Mouse (Mus musculus) ES-E14 (cell line): ENCODE data around the gene Eefsec. TPM values are rescaled to one million over a fixed set of nuclear protein-coding genes. Genes with fewer than 3 reads are reported as not detected.

Experiments used
- DNase-seq: peaks from one replicate; pipeline ENCODE4 v3.0.0-alpha.2; 2013; ENCODE audit warnings: low read depth, low spot score
- H3K27ac ChIP-seq: 2 replicates; pipeline ENCODE4 v1.5.1; 2012; ENCODE audit warnings: low read depth, mild to moderate bottlenecking, low read length, moderate library complexity, mixed read lengths; ENCODE audit not compliant: poor library complexity, insufficient read depth, severe bottlenecking
- H3K36me3 ChIP-seq: 2 replicates; pipeline ENCODE4 v1.6.1; 2012; ENCODE audit warnings: mild to moderate bottlenecking, low read length, moderate library complexity, mixed read lengths; ENCODE audit not compliant: control insufficient read depth, poor library complexity, insufficient read depth, severe bottlenecking
- H3K4me1 ChIP-seq, 2 experiments: fragments of 150-350 bp in 1 of 2; sonication (generic) in 1 of 2; 2 replicates each; pipeline ENCODE4 v1.6.1; 2012; ENCODE audit warnings: low read length in 2 of 2, mild to moderate bottlenecking in 1 of 2, mixed read lengths in 1 of 2; ENCODE audit not compliant: control insufficient read depth in 2 of 2, insufficient read depth in 2 of 2, poor library complexity in 1 of 2
- H3K4me3 ChIP-seq, 2 experiments: fragments of 150-350 bp in 1 of 2; sonication (generic) in 1 of 2; 2 replicates each; pipeline ENCODE4 v1.5.1; 2012; ENCODE audit warnings: low read length in 2 of 2, low read depth in 1 of 2, mild to moderate bottlenecking in 1 of 2, mixed read lengths in 1 of 2; ENCODE audit not compliant: insufficient read depth in 1 of 2, poor library complexity in 1 of 2, severe bottlenecking in 1 of 2
- H3K9ac ChIP-seq: 2 replicates; pipeline ENCODE4 v1.6.1; 2012; ENCODE audit warnings: low read depth, mild to moderate bottlenecking, low read length, mixed read lengths; ENCODE audit not compliant: poor library complexity, insufficient read depth, severe bottlenecking
- H3K9me3 ChIP-seq: fragments of 150-350 bp; sonication (generic); 2 replicates; pipeline ENCODE4 v1.6.1; 2012; ENCODE audit warnings: low read depth, mild to moderate bottlenecking, low read length; ENCODE audit not compliant: control insufficient read depth, insufficient read depth
- CHD2 ChIP-seq: IDR thresholded peaks from 2 replicates; pipeline ENCODE4 v1.6.1; 2014; ENCODE audit warnings: mild to moderate bottlenecking, low read depth, low read length, inconsistent platforms
- HCFC1 ChIP-seq: IDR thresholded peaks from 2 replicates; pipeline ENCODE4 v1.6.1; 2012; ENCODE audit warnings: low read length, inconsistent platforms, borderline replicate concordance; ENCODE audit not compliant: insufficient read depth
- MAFK ChIP-seq: IDR thresholded peaks from 2 replicates; pipeline ENCODE4 v1.6.1; 2014; ENCODE audit warnings: mild to moderate bottlenecking, low read depth, low read length, inconsistent platforms; ENCODE audit not compliant: insufficient read depth
- ZC3H11A ChIP-seq: IDR thresholded peaks from 2 replicates; pipeline ENCODE4 v1.6.1; 2012; ENCODE audit warnings: low read depth, mild to moderate bottlenecking, inconsistent platforms, low read length, borderline replicate concordance
- ZNF384 ChIP-seq: IDR thresholded peaks from 2 replicates; pipeline ENCODE4 v1.6.1; 2012; ENCODE audit warnings: low read depth, low read length, inconsistent platforms
- in situ Hi-C, 2 experiments: fragments of 600-800 bp; cut with MboI; formaldehyde crosslinking; loops; one replicate each; pipeline ENCODE4 v1.15.1; 2025; ENCODE audit warnings: low sequenced_read_pairs in 2 of 2, inconsistent platforms in 1 of 2; ENCODE audit not compliant: unreplicated experiment in 2 of 2
- total RNA-seq: library from RNA; depleted of rRNA; stranded (reverse); fragments of 300-350 nt; gene quantifications from 2 replicates; pipeline ENCODE4 v1.2.3, GENCODE M21; 2012

The Eefsec gene
- total RNA-seq, 1 experiment, result 26.2 TPM

DNA sequence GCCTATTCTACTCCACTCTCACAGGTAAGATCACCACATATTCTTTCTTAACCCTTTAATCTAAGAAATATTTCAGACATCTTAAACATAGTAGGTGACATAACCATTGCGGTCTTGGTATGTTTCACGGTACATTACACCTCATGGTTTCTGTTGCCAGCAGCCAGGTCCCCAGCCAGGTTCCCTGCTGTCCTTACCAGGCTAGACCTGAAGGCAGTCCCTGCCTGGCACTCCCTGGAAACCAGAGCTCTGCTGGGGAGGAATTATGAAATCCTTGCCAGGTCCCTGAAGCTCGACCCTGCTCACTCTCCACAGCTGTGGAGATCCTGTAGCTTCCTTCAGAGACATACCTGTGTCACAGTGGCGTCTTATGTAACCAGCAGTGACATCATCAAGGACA is 230.1 kb downstream of the Eefsec start:
- no peaks in the 10 kb centered on the region for H3K9me3 ChIP-seq
- no peak overlapping the region for H3K4me3 ChIP-seq
- in situ Hi-C loops, result no loop called here
- H3K9ac ChIP-seq, result no peak overlapping the region
- no peak for TF ChIP-seq HCFC1
- TF ChIP-seq CHD2, result no peak
- TF ChIP-seq ZNF384, result no peak
- no peak for TF ChIP-seq ZC3H11A
- no peak for TF ChIP-seq MAFK
- H3K27ac ChIP-seq, result no peak overlapping the region
- peaks cover 1 to 9% of the 10 kb centered on the region in 2 experiments; a peak in 3 of 4 replicates for H3K4me1 ChIP-seq
- no peak for DNase-seq
- H3K36me3 ChIP-seq, result no peaks in the 10 kb centered on the region

DNA sequence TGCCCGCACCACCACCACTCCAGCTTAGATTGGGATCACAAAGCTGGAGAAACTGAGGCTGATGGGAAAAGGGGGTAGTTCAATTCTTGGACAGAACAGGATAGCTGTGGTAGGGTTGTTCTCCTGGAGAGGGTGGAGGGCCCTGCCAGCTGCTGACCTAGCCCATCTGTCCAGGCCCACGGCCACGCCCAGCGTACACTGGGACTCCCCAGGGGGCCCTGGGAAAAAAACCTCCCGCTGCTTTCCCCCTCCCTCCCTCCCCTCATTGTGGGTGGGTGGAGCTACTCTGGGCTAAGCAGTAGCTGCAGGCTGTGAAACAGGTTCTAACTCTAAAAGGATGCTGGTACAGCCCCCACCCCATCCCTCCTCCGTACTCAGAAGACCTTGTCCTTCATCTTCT is 230.5 kb downstream of the Eefsec start:
- H3K9ac ChIP-seq, result no peak overlapping the region
- H3K36me3 ChIP-seq, result no peaks in the 10 kb centered on the region
- H3K27ac ChIP-seq, result no peak overlapping the region
- TF ChIP-seq ZC3H11A, result no peak
- no peak for TF ChIP-seq MAFK
- no peak for TF ChIP-seq HCFC1
- TF ChIP-seq CHD2, result no peak
- no peak for TF ChIP-seq ZNF384
- in situ Hi-C loops, result no loop called here
- no peak overlapping the region for H3K4me3 ChIP-seq
- no peak for DNase-seq
- H3K9me3 ChIP-seq, result no peaks in the 10 kb centered on the region
- peaks cover 1 to 9% of the 10 kb centered on the region in 2 experiments; a peak in 3 of 4 replicates for H3K4me1 ChIP-seq

GRCm38 (mm10) chr6:88210182-88210581 is 236.2 kb downstream of the Eefsec start:
- Histone ChIP-seq H3K27ac (no peak overlapping the region), H3K9me3 (no peaks in the 10 kb centered on the region), H3K9ac (no peak overlapping the region), H3K36me3 (no peaks in the 10 kb centered on the region), H3K4me3 (no peak overlapping the region), H3K4me1 (peaks cover 0 to 4% of the 10 kb centered on the region in 2 experiments; a peak in 1 of 4 replicates)
- no peak for TF ChIP-seq CHD2
- in situ Hi-C loops, result no loop called here
- DNase-seq, result peak; percentile 83

- Histone ChIP-seq H3K9me3 (no peaks in the 10 kb centered on the region), H3K9ac (no peak overlapping the region), H3K4me3 (no peak overlapping the region), H3K36me3 (no peaks in the 10 kb centered on the region), H3K27ac (no peak overlapping the region), H3K4me1 (peaks cover 0 to 6% of the 10 kb centered on the region in 2 experiments; a peak in 1 of 4 replicates)
- TF ChIP-seq ZC3H11A, result no peak
- no peak for TF ChIP-seq MAFK
- no peak for TF ChIP-seq ZNF384
- TF ChIP-seq HCFC1, result no peak
- no peak for TF ChIP-seq CHD2
- in situ Hi-C loops, result no loop called here
- DNase-seq, result no peak
Measured at GRCm38 (mm10) chr6:88209453-88209852, 236.9 kb downstream of the Eefsec start.

DNA sequence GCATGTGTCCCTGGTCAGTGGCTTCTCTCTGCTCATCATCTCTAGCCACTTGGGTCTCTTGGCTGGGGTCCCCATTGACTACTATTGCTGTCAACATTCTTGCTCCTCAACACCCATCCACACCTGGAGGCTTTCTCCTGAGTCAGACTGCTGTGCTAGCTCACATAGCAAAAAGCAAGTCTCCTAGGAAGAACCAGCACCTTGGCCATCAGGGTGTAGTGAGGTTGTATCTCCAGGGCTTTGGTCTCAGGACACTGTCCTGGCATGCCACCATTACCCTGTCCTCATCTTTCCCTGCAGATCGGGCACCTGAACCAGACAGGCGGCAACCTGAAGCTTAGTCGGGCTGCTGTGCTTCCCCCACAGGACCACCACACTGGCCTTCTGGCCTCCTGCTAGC is 238.0 kb downstream of the Eefsec start:
- Histone ChIP-seq H3K4me1 (peaks cover 3 to 12% of the 10 kb centered on the region in 2 experiments; a peak in 3 of 4 replicates), H3K4me3 (no peak overlapping the region), H3K9me3 (no peaks in the 10 kb centered on the region), H3K9ac (no peak overlapping the region), H3K36me3 (no peaks in the 10 kb centered on the region), H3K27ac (no peak overlapping the region)
- TF ChIP-seq HCFC1 (no peak), ZNF384 (no peak), ZC3H11A (no peak), CHD2 (no peak), MAFK (no peak)
- DNase-seq, result no peak
- in situ Hi-C loops, result no loop called here
